Mouse (Mus musculus) bone marrow, adult 2 months (tissue): Measurements from ENCODE around the gene Ppil1. TPM values are rescaled to one million over a fixed set of nuclear protein-coding genes. Genes with fewer than 3 reads are reported as not detected.
"Not testable (repeated sequence)": the region's sequence is repeated elsewhere in the genome, so short reads cannot be mapped to it uniquely, and the experiment has no call there.

Experiments used
- H3K27ac ChIP-seq: fragments of 200-500 bp; 2 replicates; pipeline ENCODE4 v1.5.1; 2012; ENCODE audit warnings: low read depth, mild to moderate bottlenecking, control low read depth, inconsistent platforms, low read length; ENCODE audit not compliant: control insufficient read depth, poor library complexity, insufficient read depth
- H3K4me1 ChIP-seq: fragments of 200-500 bp; 2 replicates; pipeline ENCODE4 v1.6.1; 2011; ENCODE audit warnings: low read length; ENCODE audit not compliant: control insufficient read depth, insufficient read depth
- H3K4me3 ChIP-seq: fragments of 200-500 bp; replicated peaks from 2 replicates; pipeline ENCODE3; 2011; ENCODE audit warnings: mild to moderate bottlenecking, low read depth, low read length, control low read depth; ENCODE audit not compliant: control insufficient read depth
- CTCF ChIP-seq: fragments of 200-500 bp; IDR thresholded peaks from 2 replicates; pipeline ENCODE4 v1.5.1; 2011; ENCODE audit warnings: low read length, control low read depth; ENCODE audit not compliant: control insufficient read depth, insufficient read depth
- POLR2A ChIP-seq: fragments of 200-500 bp; IDR thresholded peaks from 2 replicates; pipeline ENCODE4 v1.6.1; 2011; ENCODE audit warnings: low read depth, mild to moderate bottlenecking, control low read depth, low read length, borderline replicate concordance; ENCODE audit not compliant: control insufficient read depth
- WGBS: fragments of 180-500 bp; shearing (Covaris S2); methylation state at CpG from one replicate; pipeline ENCODE4 v1.1.7; 2018; 5-methylcytosine and 5-hydroxymethylcytosine counted together
- polyA plus RNA-seq: library from polyadenylated mRNA; stranded (reverse); fragments of >200 nt; gene quantifications from 2 replicates; pipeline ENCODE4 v1.2.4, GENCODE M21; 2011; ENCODE audit warnings: low replicate concordance; ENCODE audit not compliant: missing spikeins, insufficient read depth, insufficient read length

Gene Ppil1
- polyA plus RNA-seq, 1 experiment = 51.6 TPM

GRCm38 (mm10) chr17:29251608-29252390 lies 12.2 kb downstream of the Ppil1 start:
- WGBS = 70% methylated on average over 15 of the region's 15 CpGs
- TF ChIP-seq CTCF (no peak), POLR2A (no peak)
- H3K4me1 ChIP-seq = no peaks in the 10 kb centered on the region
- H3K27ac ChIP-seq = no peak overlapping the region
- no peak overlapping the region for H3K4me3 ChIP-seq

- not testable (repeated sequence) for H3K27ac ChIP-seq, H3K4me3 ChIP-seq, H3K4me1 ChIP-seq
- WGBS = 85% methylated on average over 14 of the region's 14 CpGs
Observed at GRCm38 (mm10) chr17:29251006-29251405, 13.0 kb downstream of the Ppil1 start.

- H3K27ac ChIP-seq = no peak overlapping the region
- no peaks in the 10 kb centered on the region for H3K4me1 ChIP-seq
- no peak overlapping the region for H3K4me3 ChIP-seq
- 61% methylated on average over 9 of the region's 9 CpGs for WGBS
- TF ChIP-seq POLR2A = no peak
- peak; percentile 30; the same call in 1 of the 2 replicates for TF ChIP-seq CTCF
Observed at GRCm38 (mm10) chr17:29249512-29249911, 14.5 kb downstream of the Ppil1 start.

- no peak overlapping the region for H3K27ac ChIP-seq
- no peaks in the 10 kb centered on the region for H3K4me1 ChIP-seq
- H3K4me3 ChIP-seq = no peak overlapping the region
- WGBS = 87% methylated on average over 13 of the region's 13 CpGs
- TF ChIP-seq CTCF = no peak
- TF ChIP-seq POLR2A = no peak
Observed at GRCm38 (mm10) chr17:29247881-29248280, 16.1 kb downstream of the Ppil1 start.

- TF ChIP-seq CTCF (peak; percentile 37; the same call in 1 of the 2 replicates), POLR2A (no peak)
- 50% methylated on average over 5 of the region's 5 CpGs for WGBS
- Histone ChIP-seq H3K4me1 (no peaks in the 10 kb centered on the region), H3K4me3 (no peak overlapping the region), H3K27ac (no peak overlapping the region)
Observed at GRCm38 (mm10) chr17:29246602-29247001, 17.4 kb downstream of the Ppil1 start.

GRCm38 (mm10) chr17:29245725-29246124 lies 18.3 kb downstream of the Ppil1 start:
- WGBS = 17% methylated on average over 7 of the region's 7 CpGs
- Histone ChIP-seq H3K27ac (no peak overlapping the region), H3K4me1 (no peaks in the 10 kb centered on the region), H3K4me3 (no peak overlapping the region)
- TF ChIP-seq POLR2A = 0 out of 2 replicates have a peak, but pooled peaks have one; percentile 5
- TF ChIP-seq CTCF = no peak

GRCm38 (mm10) chr17:29244912-29245311 lies 19.1 kb downstream of the Ppil1 start:
- 78% methylated on average over 11 of the region's 12 CpGs for WGBS
- H3K27ac ChIP-seq = no peak overlapping the region
- no peaks in the 10 kb centered on the region for H3K4me1 ChIP-seq
- H3K4me3 ChIP-seq = no peak overlapping the region
- TF ChIP-seq CTCF (no peak), POLR2A (no peak)

GRCm38 (mm10) chr17:29238421-29238945 lies 25.5 kb downstream of the Ppil1 start:
- H3K4me1 ChIP-seq = no peaks in the 10 kb centered on the region
- WGBS = 1% methylated on average over 23 of the region's 23 CpGs
- H3K4me3 ChIP-seq = no peak overlapping the region

More at GRCm38 (mm10) chr17:29238421-29238945, 25.5 kb downstream of the Ppil1 start:
- H3K27ac ChIP-seq = no peak overlapping the region
- TF ChIP-seq POLR2A = no peak
- TF ChIP-seq CTCF = no peak
